Mouse (Mus musculus) v-Abl transformed pro-B cells (cell line): Measurements from ENCODE around the gene Smcr8.
"Not testable (repeated sequence)": the region's sequence is repeated elsewhere in the genome, so short reads cannot be mapped to it uniquely, and the experiment has no call there.

Experiments
- in situ Hi-C, 2 experiments: fragments of 400-800 bp; cut with MboI; formaldehyde crosslinking; loops; one replicate each; pipeline ENCODE4 v1.15.1; 2025; ENCODE audit not compliant: unreplicated experiment in 2 of 2

Gene Smcr8

DNA sequence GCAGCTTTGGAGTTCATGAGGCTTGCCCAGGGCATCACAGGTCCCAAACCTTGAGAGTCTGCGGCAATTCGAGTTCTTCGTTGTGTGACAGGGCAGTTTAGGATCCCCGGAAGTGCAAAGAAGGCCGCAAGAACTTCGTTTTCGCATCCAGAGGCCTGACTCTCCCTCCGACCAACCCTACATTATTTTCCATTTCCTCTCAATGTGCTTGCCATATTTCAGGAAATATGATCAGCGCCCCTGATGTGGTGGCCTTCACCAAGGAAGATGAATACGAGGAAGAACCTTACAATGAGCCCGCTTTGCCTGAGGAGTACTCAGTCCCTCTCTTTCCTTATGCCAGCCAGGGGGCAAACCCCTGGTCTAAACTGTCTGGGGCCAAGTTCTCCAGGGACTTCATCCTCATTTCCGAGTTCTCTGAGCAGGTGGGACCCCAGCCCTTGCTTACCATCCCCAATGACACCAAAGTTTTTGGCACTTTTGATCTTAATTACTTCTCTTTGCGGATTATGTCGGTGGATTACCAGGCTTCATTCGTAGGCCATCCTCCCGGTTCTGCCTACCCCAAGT, 562 bp downstream of the Smcr8 start:
- in situ Hi-C loops: loop anchor here (5.0 kb wide), 2 partner anchors 51 to 81 kb away; partner anchors contain the start of genes Flii (in 2 of the 2), Mief2 (in 2 of the 2) and Llgl1 (in 1 of the 2)

- in situ Hi-C loops: loop anchor here (5.0 kb wide), 2 partner anchors 52 to 82 kb away; partner anchors contain the start of genes Flii (in 2 of the 2), Mief2 (in 2 of the 2) and Llgl1 (in 1 of the 2)
These were observed 2.4 kb downstream of the Smcr8 start for GRCm38 (mm10) chr11:60779673-60780189.

DNA sequence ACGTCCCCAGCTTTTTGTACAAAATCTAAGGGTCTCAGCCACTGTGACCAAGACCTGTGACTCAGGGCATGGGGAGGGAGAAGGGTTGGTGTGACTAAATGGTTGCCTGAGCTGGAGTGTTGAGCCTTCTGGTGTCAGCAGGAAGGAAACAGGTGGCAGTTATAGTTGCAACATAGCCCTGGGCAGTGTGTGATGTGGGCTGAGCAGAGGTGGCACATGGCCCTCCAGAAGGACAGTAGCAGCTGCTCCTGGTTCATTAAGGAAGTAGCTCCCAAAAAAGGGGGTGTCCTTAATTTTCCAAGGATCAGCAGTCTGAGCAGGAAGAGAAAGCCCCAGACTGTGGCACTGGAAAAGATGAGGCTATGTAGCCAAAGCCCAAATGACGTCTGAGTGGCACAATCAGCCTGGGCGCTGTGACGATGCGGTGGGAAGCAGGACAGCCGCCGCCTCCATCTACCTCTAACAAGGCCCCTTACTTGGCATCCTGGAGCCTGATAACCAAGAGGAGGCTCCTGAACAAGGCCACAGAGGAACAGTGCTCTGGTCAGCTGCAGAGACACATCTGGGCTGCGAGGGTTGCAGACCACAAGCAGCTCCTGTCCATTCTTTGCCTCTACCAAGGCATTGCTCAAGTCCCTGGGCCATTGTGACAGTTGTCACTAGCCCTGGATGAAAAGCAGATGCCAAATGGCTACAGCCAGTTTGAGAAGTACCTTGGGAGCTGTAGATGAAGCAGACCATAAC, 7.0 kb downstream of the Smcr8 start:
- in situ Hi-C loops: no loop called here

DNA sequence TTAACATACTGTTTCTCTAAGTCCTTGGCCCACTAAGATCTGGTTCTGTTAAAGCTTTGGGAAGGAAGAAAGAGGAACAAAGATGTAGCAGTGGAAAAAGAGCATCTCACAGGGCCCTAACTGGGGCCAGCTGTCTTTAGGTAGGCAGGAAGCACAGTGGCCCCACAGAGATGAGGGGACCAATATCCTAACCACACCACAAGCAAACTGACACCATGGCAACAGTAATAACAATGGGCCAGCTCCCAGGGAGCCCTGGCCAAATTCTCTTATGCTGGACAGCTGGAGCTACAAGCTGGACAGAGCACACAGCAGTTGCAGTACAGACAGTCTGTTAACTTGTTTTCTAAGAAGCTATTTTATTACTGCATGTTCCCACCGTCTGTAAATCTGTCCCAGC, 10.3 kb downstream of the Smcr8 start:
- in situ Hi-C loops: no loop called here

DNA sequence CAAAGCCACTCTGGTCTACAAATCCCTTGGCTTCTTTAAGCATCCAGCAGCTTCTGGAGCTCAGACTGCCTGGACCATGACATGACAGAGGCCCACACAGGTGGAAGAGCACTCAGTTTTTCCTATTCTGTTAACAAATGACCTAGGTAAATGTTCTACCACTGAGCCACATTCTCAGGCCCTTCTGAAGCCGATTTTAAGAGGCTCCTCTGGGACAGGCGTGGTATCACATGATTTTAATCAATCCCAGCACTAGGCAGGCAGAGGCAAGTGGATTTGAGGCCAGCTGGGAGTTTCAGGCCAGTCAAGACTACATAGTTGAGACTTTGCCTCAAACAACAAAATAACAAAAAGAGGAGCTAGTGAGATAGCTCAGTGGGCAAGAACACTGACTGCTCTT, 13.1 kb downstream of the Smcr8 start:
- in situ Hi-C loops: no loop called here

DNA sequence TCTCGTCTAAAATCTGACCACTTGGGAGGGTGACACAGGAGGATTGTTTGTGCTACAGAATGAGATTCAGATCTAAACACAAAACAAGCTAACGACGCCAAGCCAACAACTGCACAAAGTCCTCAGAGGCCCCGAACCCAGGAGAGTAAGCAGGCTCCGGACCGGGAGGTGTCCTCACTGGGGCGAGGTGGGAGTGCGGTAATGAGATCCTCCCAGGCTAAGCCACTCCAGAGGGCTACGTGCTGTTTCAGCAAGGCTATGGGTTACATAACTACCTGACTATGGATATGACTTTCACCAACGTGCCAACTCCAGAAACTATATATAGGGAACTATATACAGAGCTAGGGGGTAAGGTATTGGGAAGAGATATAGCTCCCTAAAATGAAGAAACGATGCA, 19.0 kb downstream of the Smcr8 start:
- in situ Hi-C loops: no loop called here

DNA sequence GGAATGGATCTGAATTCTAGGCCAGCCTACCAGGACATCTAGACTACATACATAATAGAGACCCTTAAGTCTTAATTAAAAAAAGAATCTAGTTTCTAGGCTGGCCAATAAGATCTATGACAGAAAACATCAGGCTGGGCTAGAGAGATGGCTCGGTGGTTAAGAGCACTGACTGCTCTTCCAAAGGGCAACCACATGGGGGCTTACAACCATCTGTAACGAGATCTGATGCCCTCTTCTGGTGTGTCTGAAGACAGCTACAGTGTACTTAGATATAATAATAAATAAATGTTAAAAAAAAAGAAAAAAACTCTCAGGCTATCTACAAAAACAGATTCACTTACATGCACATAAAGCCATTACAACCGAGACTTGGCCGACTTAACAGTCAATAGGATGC, 22.7 kb downstream of the Smcr8 start:
- in situ Hi-C loops: no loop called here

DNA sequence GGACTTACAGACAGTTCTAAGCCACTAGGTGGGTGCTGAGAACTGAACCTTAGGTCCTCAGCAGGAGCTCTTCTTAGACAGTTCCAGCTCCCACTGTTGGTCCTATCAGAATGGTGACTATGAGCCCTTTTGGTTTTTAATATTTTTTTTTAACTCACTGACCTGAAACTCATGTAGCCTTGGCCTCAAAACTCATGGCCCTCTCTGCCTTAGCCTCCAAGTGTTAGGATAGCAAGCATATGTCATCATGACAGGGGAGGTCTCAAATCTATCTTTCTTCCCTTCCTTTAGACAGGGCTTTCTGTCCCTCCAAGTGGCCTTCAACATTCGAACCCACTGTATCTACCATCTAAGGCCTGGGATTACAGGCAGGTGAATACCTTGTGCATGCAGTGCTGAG, 23.6 kb downstream of the Smcr8 start:
- in situ Hi-C loops: no loop called here

- in situ Hi-C loops: no loop called here
These were observed 31.2 kb downstream of the Smcr8 start for GRCm38 (mm10) chr11:60808286-60809070.

- in situ Hi-C loops: no loop called here
These were observed 32.2 kb downstream of the Smcr8 start for GRCm38 (mm10) chr11:60809546-60809945.

DNA sequence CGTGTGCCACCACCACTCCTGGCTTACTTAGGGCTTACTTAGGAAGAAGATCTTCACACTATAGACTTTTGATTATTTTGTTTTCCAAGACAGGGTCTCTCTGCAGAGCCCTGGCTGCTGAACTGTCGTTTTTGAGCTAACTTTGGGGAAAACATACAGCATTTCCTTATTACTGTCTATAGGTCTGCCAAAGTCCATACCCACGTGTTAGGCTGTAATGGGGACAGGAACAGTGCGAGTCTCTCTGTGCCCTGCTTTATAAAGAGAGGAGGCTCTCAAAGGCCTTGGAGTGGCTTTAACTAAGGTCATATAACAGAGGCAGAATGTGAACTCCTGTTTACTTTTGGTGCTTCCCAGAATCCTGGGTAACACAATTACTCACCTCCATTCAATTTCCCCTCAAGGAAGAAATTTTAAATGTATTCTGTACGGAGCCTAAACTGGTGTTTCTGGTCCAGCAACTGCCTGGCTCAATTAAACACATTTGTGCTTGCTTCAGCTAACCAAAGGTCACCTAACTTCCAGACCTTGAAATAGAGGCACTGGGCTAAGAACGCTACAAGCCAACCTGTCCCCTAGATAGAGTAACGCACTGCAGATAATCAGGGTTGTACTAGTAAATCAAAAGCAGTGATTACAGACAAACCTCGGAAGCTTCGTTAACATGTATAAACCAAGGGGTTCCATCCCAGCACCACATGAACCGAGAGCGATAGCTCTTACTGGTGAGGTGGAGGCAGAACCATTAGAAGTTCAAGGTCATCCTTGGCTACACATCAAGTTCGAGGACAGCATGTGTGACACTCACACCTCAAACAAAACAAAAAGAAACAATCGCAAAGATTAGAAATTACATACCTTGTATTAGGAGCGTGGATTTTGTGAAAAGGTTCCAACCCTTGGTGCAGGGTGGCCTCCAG, 33.0 kb downstream of the Smcr8 start:
- in situ Hi-C loops: no loop called here

- in situ Hi-C loops: no loop called here
These were observed 33.7 kb downstream of the Smcr8 start for GRCm38 (mm10) chr11:60811054-60811460.

- in situ Hi-C loops: not testable (repeated sequence)
These were observed 34.3 kb downstream of the Smcr8 start, which contains the start of gene Shmt1 for GRCm38 (mm10) chr11:60811618-60812017. Gene Shmt1 (minus strand): TSS chr11:60811718.

GRCm38 (mm10) chr11:60816398-60816797, 39.1 kb downstream of the Smcr8 start:
- in situ Hi-C loops: no loop called here

GRCm38 (mm10) chr11:60823771-60824170, 46.4 kb downstream of the Smcr8 start:
- in situ Hi-C loops: no loop called here

DNA sequence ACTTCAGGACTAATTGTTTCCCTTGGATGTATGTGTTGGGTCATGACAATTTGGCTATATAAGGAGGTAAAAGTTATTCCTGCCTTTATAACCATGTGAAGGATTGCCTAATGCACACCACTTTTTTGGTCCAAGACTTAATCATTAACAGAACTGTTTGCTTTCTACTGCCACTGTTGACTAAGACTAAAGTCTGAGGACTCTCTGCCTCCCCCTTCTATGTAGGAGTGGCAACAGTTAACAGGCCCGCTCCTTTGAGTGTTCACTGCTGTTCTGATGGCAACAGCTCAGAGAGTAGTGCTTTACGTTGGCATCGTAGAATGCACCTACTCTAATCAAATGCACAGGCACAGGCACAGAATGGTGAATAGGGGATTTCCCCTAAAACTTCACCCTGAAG, 47.9 kb downstream of the Smcr8 start:
- in situ Hi-C loops: loop anchor here (5.0 to 25.0 kb wide), 3 partner anchors 88 to 263 kb away; partner anchors contain the start of gene Llgl1 (in 2 of the 2)

GRCm38 (mm10) chr11:60826700-60827099, 49.4 kb downstream of the Smcr8 start:
- in situ Hi-C loops: loop anchor here (5.0 to 25.0 kb wide), 3 partner anchors 89 to 264 kb away; partner anchors contain the start of gene Llgl1 (in 2 of the 2)

- in situ Hi-C loops: loop anchor here (5.0 to 25.0 kb wide), 3 partner anchors 90 to 265 kb away; partner anchors contain the start of gene Llgl1 (in 2 of the 2)
These were observed 50.1 kb downstream of the Smcr8 start for GRCm38 (mm10) chr11:60827241-60827945.

- in situ Hi-C loops: loop anchor here (5.0 to 25.0 kb wide), 3 partner anchors 92 to 267 kb away; partner anchors contain the start of gene Llgl1 (in 2 of the 2)
These were observed 51.6 kb downstream of the Smcr8 start for GRCm38 (mm10) chr11:60828903-60829302.
